Mouse (Mus musculus): Measurements from ENCODE around the gene Gtf2h4.

The Gtf2h4 gene

DNA sequence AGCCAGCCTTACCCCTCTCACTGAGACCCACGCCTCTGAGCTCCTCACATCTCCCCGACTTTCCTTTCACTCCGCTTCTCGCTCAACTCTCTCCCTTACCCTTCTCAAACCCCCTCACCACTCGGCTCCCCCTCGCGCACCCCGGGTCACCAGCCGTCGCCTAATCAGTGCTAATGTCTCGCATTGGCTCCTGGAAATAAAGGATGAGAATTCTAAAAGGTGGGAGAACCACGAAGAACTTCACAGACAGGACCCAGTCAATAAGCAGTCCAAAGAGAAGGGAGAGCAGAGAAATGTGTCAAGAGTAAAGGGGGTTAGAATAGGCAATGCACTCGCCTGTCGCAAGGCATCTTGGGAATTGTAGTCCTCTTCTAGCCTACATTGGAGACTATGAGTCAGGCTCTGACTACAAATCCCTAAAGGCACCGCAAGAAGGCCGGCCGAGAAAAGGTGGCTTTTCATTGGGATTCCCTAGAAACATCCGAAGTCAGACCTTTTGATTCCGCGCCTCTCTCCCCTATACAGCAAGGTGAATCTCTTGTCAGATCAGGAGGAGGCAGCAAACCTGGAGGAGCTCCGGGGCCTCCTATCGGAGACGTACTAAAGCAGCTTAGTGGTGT is at the start of gene Gtf2h4:
Gene Gtf2h4, minus strand, starts transcription at position 324 of the 620 bp plus-strand sequence.
- in situ Hi-C loops (cut with MboI; ENCODE audit: low sequenced_read_pairs), result no loop called here

DNA sequence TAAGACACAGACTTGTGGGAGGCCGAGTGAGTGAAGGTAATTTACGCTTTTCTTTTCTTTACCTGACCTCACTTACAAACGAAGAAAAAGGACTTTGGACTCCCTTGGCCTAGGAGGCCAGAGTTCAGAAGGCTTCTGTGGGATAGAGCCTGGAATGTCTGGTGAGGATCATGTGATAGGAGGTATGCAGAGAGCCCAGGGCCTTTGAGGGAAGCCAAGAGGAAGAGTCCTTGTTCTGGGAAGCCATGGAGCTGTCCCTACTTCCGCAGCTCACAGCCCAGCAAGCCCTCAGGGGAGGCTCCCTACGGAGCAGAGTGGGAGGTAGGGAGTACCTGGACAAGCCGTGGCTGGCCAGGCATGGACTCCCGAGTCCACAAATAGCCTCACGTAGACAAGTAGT is 48.1 kb upstream of the Gtf2h4 start:
- in situ Hi-C loops (cut with MboI; ENCODE audit: low sequenced_read_pairs), result no loop called here

DNA sequence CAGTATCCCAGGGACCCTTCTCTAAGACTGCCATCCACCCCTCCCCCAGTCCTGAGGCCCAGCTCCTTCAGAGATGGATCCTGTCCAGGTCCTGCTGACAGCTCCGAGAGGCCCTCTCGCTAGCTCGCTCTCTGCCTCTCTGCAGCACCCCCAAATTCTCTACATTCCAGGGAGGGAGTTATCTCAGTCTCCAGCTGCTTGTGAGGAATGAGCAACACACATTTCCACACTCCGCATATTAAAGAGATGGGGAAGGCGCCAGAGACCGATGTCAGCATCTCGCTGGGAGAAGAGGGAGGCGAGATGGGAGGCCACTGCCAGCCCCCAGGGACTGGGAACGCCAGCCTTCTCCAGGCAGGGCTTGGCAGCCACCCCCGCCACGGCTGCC is 46.8 kb upstream of the Gtf2h4 start:
- in situ Hi-C loops (cut with MboI; ENCODE audit: low sequenced_read_pairs), result no loop called here

DNA sequence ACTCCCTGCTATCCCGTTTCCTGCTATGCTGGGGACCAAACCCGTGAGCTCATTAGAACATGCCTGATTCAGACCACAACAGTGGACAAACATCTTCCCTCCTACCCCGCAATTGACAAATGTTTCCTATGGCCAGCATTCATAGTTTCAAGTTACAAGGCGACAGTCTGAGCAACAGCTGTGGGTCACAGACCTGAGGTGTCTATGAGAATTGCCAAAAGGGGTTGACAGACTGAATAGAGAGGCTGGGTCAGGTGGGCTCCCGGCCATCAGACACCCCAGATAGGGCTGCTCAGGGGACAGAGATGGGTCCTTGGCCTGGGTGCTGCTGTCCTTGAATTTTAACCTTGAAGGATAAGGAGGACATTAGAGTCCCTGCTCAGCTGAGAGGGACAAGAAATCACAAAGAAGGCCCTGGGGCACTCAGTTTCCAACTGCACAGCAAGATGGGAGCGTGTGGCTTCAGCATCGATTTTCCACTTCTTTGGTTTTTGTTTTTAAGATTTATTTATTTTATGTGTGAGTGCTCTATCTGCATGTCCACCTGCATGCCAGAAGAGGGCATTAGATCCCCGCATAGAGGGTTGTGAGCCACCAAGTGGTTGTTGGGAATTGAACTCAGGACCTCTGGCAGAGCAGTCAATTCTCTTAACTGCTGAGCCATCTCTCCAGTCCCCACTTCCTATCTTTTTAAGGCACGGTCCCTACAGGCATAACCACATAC is 46.2 kb upstream of the Gtf2h4 start:
- in situ Hi-C loops (cut with MboI; ENCODE audit: low sequenced_read_pairs), result no loop called here

DNA sequence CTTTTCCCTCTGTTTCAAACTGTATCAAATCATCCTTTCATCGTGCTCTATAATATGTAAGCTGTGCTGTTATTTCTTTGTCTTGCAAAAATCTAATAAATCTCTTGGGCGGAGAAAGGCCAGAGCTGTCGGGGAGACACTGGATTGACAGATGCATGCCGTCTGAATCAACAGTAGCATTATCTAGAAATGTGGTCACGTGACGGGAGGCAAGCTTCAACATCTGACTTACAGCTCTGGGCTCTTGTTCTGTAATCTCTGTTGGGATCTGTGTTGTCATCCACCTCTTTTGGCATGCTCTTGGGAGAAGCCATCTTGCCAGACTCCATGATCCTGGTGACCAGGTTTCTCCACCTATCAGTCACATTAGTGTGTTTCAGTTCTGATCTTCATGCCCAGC is 43.5 kb upstream of the Gtf2h4 start:
- in situ Hi-C loops (cut with MboI; ENCODE audit: low sequenced_read_pairs), result no loop called here

DNA sequence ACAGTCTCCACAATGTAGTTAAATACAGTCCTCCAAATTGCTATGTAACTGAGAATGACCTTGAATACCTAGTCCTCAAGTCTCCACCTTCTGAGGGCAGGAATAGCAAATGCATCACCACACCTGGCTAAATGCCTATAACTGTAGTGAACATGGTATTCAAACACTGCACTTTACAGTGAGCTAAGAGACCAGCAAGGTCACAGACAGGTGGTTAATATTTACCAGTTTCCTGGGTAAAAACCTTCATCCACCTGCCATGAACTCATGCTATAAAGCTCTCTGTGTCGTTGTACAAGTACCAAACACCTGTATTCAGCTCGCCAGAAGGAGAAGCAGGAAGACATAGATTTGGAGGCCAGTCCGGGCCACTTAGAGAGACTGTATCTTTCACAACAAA is 42.6 kb upstream of the Gtf2h4 start:
- in situ Hi-C loops (cut with MboI; ENCODE audit: low sequenced_read_pairs), result no loop called here

DNA sequence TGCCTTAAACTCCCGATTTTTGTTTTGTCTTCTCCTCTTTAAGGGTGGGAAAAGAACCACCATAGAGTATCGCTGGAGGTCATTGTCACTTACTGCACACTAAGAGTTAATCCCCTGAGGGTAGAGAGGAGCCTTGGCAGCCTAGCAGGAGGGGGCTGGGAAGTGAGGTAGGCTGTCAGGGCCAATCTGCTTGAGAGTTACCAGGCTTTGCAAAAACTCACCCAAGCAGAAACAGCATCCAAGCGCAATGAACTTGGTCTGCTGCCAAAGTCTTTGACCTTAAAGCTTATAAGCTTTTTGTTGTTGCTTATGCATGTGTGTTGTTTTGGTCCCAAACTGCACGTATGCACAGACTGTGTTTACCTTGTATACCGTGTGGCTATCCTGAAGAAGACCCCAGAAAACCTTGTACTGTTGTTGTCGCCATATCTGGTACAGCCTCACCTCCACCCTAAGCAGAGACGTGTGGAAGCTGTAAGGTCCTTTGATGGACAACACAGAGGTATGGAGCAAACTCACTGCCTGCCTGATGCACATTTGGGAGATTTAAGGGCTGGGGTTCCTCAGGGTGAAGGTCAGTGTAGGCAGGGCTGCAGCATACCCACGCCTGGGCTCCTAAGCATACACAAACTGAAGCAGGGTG is 37.3 kb upstream of the Gtf2h4 start:
- in situ Hi-C loops (cut with MboI; ENCODE audit: low sequenced_read_pairs), result no loop called here

DNA sequence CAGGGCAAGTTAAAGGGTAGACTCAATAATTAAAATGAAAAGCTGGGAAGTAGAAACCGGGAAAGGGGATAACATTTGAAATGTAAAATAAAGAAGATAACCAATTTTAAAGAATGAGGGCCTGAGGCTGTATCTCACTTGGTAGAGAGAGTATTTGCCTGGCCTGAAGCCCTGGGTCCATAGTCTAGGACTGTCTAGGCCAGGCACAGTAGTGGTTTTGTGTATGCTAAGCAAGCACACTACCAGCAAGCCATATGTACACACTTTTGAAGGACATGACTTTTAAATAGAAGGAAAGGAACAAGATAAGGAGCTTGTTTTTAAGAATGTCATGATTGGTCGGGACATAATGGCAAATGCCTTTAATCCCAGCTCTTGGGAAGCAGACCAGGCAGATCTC is 35.1 kb upstream of the Gtf2h4 start:
- in situ Hi-C loops (cut with MboI; ENCODE audit: low sequenced_read_pairs), result no loop called here

DNA sequence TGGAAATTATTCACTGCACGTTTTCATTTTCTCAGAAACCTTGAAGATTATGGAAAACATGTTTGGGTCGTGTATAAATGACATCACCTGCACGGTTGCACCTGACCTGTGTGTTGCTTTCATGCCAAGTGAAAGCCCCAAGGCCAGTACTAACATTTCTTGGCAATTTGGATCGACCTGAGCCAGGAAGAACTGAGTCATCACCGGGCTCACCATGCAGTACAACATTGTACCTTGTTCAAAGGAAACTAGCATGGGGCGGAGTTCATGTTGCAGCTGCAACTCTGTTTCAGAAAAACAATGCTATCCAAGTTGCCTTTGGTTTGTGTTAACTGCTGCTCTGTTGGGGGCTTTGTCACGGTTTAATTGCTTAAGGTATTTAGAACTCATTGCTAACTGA is 34.4 kb upstream of the Gtf2h4 start:
- in situ Hi-C loops (cut with MboI; ENCODE audit: low sequenced_read_pairs), result no loop called here

DNA sequence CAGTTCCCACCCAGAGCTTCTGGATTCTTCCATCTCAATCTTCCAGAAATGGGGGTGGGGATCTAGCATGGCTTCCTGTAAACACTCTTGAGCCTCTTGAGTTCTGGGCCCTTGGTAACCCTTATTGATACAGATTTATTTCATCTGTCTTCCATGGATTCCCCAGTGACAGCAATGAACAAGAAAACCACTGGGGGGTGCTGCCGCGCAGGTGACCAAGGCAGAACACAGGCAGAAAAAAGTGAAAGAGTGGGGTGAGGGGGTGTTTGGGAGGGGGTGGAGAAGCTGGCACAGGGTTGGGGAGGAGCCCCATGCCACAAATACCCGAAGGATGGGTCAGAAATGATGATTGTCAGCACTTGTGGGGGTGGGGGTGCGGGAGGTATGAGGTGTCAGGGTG is 32.3 kb upstream of the Gtf2h4 start:
- in situ Hi-C loops (cut with MboI; ENCODE audit: low sequenced_read_pairs), result no loop called here

DNA sequence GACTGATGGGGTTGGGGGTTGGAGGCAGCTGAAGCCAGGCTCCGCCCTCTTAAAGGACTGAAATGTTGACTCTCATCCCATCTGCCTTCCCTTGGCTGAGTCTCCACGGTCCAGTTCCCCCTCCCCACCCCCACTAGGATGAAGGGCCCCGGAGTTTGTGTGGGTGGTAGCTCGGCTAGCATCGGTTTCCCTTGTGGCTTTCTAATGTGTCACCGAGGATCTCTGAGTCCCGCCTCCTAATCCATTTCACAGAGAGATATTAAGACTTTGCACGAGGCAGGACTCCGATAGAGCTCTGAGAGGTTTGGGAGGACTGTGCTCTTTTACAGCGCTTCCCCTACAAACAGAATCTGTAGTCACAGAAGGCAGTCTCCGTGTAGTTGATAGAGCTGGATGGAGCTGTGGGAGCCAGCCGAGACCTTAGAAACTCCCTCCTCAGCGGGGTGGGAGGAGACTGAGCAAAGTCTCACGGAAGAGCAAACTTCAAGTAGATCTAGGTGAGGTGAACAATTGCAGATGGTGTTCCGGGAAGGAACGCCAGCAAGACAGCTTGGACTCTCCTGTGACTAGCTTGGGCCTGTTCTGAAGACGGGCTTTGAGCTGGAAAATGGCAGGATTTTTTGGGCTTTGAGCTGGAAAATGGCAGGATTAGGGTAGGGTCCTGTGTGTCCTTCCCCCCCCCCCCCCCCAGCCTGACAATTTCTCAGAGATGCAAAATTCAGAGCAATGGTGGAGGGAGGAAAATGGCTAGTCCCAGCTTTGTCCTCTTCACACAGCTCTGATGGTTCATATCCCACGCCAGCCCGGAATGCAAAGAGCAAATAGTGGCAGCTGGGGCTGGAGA is 31.3 kb upstream of the Gtf2h4 start, which contains the start of gene Ddr1:
Gene Ddr1, minus strand, starts transcription at position 1 of the 844 bp plus-strand sequence.
- in situ Hi-C loops (cut with MboI; ENCODE audit: low sequenced_read_pairs), result no loop called here

DNA sequence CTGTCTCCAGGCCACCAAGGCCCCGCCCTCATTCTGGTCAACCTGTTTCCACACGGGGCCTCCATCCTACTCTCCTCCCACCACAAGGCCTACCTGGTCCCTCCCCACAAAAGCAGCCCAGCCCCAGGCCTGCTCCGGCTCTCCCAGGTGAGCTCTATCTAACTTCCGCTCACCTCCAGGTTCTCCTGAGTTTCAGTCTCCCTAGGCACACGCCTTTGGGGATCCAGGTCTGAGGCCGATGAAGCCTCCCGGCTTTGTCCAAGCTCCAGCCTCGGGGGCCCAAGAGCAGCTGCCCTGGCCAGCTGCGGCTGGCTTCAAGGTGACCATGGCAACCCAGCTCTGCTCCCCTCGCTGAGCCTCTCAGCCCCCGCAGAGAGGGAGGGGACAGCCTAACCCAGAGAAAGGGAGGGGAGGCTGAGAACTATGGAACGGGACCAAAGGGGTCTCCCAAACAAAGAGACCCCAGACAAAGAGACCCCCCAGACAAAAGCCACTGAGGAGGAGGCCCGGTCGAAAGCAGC is 30.3 kb upstream of the Gtf2h4 start:
- in situ Hi-C loops (cut with MboI; ENCODE audit: low sequenced_read_pairs), result no loop called here

DNA sequence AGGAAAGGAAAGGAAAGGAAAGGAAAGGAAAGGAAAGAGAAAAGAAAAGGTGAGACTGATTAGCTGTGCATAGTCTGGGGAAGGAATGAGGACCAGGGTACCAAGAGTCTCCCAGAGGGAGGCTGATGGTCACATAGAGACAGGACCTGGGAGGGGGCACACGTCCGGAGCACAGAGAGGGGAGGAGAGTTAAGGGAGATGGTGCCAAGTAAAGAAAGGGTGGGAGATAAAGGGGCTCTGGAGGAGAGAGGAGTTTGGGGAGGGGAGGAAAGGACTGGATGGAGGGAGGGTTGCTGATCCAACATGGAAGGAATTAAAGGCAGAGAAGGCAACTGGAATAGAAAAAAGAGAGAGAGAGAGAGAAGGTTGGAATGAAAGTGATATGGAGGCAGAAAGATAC is 29.5 kb upstream of the Gtf2h4 start:
- in situ Hi-C loops (cut with MboI; ENCODE audit: low sequenced_read_pairs), result no loop called here

DNA sequence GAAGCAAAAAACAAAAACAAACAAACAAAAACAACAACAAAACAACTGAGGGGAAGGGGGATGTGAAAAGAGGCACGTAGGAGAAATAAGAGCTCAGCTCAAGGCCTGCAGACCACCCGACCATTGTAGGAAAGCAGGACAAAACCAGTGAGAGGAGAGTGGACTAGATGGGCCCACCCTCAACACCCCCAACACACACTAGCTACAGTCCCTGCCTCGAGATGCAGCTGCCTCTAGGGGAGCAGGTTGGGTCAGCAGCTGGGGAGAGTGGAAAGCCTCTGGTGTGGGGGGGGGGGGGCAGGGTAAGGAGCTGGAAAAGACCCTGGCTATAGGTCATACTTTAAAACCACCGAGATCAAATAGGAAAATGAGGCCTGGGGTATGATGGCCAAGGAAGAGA is 29.1 kb upstream of the Gtf2h4 start:
- in situ Hi-C loops (cut with MboI; ENCODE audit: low sequenced_read_pairs), result no loop called here

DNA sequence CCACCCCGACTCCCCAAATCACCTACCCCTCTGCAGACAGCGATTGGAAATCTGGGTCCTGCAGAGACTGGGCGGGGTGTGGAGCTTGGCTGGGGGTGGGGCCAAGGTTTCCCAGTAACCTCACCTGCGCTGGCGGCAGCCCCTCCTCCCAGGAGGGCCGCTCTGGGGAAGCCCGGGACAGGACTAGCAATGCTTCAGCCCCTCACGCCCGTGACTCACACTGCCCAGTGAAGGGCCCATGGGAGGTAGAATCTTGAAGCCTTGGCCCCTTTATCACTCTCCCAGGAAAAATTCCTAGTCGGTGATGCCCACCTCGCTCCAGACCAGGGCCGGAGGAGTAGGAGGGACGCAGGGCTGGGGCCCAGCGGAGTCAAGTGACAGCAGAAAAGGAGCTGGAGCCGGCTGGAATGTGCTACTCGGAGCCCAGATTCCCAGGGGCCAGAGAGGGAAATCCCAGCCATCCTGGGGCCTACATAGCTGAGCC is 28.5 kb upstream of the Gtf2h4 start:
- in situ Hi-C loops (cut with MboI; ENCODE audit: low sequenced_read_pairs), result no loop called here

DNA sequence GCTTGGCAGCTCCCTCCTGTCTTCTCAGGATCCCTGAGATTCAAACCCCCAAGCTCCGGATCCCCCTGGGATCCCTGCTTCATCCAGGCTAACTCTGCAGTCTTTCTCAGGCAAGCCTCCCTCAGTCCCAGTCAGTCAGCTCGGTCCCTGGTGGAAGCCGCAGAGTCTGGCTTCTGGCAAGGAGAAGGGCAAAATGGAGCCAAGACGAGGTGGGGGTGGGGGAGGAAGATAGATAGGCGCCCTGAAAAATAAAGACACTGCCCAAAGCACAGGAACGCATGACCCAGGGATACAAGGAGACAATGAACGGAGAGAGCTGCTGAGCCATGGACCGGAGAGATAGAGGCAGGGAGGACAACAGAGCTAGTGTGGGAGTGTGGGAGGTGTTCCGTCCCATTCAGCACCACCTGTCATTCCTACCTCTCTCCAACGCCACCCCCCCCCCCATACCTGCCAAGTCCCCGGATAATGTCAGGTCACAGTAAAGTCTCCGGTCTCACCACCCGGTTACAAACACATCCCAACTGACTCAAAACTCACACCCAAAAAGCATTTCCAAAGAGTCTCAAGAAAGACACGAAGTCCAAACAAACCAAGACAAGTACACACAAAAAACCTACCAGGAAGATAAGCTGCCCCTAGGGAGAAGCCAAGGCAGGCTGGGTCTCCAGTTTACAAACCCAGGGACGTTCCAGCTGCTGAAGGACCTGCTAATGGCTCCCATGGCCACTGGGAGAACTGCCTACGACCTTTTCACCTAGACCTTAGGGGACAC is 27.9 kb upstream of the Gtf2h4 start:
- in situ Hi-C loops (cut with MboI; ENCODE audit: low sequenced_read_pairs), result no loop called here

DNA sequence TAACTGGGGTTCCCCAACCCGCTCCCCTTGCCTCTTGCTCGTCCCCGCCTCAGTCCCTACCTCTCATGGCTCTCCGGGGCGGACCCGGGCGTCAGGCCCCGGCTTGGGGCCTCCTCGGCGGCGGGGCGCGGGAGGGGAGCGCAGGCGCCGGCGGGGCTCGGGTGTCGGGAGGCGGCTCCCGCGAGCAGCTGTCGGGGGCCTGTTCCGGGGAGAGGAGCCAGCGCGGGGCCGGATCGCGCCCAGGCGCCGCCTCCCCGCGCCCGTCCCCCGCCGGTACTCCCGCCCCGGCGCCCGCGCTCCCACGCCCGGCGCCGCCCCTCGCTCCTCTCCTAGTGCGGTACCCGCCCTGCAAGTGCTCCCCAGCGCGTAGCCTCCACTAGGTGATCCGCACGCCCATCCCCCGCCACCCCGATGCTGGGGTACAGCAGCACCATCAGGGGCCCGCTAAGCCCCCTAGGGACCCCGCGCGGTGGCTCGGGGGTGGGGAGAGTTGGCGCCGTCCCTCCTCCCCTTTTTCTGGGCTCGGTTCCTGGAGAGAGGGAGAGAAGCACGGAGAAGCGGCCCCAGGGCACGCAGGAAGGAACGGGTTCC is 26.9 kb upstream of the Gtf2h4 start:
- in situ Hi-C loops (cut with MboI; ENCODE audit: low sequenced_read_pairs), result no loop called here

DNA sequence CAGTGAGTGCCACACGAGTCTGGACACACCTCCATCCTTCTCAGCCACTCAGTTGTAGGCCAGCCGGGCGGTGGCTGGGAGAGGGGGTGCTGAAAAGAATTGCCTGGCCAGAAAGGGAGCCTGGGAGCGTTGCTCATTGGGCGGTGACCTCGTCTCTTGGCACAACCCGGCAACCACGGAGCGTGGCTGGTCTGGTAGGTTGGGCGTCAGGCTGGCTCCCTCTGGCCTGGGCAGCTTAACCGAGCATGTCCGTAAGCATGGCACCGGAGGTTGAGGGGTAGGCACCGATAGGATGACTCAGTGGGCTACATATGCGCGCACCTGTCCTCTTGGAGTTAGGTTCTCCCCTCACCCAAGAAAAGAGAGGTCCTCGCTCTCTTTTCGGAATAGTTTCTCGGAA is 26.4 kb upstream of the Gtf2h4 start:
- in situ Hi-C loops (cut with MboI; ENCODE audit: low sequenced_read_pairs), result no loop called here

DNA sequence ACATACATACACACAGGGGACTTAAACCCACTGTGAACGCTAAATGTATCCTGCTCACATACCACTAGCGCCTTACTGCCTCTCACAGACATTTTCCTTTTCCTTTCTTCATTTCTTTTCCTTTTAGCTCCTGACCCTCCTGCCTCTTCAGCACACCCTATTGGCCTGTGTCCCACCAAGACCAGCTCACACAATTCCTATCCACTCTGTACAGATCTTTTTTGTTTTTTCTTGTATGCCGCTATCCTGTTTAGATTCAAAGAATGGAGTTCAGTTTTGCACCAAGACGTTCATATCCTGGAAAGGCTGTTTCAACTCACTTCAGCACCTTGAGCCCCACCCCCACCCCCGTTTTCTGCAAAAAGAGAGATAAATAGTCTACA is 25.0 kb upstream of the Gtf2h4 start:
- in situ Hi-C loops (cut with MboI; ENCODE audit: low sequenced_read_pairs), result no loop called here
